Mouse (Mus musculus) brain, embryonic 18.5 days (tissue): ENCODE results near the gene Gm21677.
"Not testable (repeated sequence)": the region's sequence is repeated elsewhere in the genome, so short reads cannot be mapped to it uniquely, and the experiment has no call there.

ENCODE experiments used
- DNase-seq: peaks from one replicate; pipeline ENCODE4 v3.0.0-alpha.2; 2012; ENCODE audit warnings: low read depth, low spot score

The Gm21677 gene

DNA sequence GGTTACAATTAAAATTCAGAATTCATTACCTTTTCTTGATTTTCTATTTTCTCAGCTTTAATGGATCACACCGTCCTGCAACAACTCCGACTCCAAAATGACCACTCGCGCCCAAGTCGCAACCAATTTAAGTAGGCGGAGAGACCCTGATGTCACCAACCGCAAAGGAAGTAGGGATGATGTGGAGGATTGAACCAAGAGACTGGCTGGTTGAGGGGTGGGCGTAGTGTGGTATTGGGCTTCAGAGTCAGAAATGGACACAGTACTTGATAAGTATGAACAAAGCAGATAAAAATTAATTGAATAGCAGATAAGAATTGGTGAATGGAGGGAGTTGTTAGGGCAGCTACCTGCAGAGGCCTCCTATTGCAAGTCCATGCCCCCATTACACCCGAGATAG, at the start of gene Gm21677:
Gm21677 (minus strand) TSS at position 101 of the 400 bp plus-strand sequence.
- not testable (repeated sequence) for DNase-seq

DNA sequence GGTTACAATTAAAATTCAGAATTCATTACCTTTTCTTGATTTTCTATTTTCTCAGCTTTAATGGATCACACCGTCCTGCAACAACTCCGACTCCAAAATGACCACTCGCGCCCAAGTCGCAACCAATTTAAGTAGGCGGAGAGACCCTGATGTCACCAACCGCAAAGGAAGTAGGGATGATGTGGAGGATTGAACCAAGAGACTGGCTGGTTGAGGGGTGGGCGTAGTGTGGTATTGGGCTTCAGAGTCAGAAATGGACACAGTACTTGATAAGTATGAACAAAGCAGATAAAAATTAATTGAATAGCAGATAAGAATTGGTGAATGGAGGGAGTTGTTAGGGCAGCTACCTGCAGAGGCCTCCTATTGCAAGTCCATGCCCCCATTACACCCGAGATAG, 39.0 kb upstream of the Gm21677 start, which contains the start of gene Gm21693:
Gm21693 (minus strand) TSS at position 101 of the 400 bp plus-strand sequence.
- DNase-seq: not testable (repeated sequence)

DNA sequence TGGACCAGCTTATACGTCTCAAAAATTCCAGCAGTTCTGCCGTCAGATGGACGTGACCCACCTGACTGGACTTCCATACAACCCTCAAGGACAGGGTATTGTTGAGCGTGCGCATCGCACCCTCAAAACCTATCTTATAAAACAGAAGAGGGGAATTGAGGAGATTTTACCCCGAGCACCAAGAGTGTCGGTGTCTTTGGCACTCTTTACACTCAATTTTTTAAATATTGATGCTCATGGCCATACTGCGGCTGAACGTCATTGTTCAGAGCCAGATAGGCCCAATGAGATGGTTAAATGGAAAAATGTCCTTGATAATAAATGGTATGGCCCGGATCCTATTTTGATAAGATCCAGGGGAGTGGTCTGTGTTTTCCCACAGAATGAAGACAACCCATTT, 34.4 kb upstream of the Gm21677 start:
- DNase-seq: not testable (repeated sequence)
